Mouse (Mus musculus): ENCODE measurements around the gene Ppp4r3b.

DNA sequence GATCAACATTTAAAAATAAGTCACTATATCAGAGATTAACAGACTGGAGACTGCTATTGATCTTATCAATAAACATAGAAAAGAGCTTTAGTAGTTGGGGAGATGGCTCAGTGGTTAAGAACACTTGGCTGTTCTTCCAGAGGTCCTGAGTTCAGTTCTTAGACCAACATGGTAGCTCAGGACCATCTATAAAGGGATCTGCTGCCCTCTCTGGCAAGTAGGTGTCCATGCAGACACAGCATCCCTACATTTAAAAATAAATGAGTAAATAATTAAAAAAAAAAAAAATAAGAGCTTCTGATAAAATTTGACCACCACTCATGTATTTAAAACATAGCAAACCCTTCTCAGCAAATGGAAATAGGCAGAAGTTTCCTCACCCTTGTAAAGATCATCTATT is 65.4 kb downstream of the Ppp4r3b start:
- TF ChIP-seq CTCF (IDR thresholded peaks at IDR 0.05; ENCODE audit: low read depth, low read length) (no peak), POLR2A (IDR thresholded peaks at IDR 0.05; ENCODE audit: borderline replicate concordance, low read depth, low read length) (no peak)
